Mouse (Mus musculus) forebrain, embryonic 16.5 days (tissue): Measurements from ENCODE around the gene Cdk5r2. TPM values are rescaled to one million over a fixed set of nuclear protein-coding genes. Genes with fewer than 3 reads are reported as not detected.

Source experiments
- ATAC-seq: fragments of 200-750 bp; cut with Nextera tagmentation; 2 replicates; pipeline ENCODE4 v1.8.0; 2017; ENCODE audit warnings: mild to moderate bottlenecking, moderate library complexity
- H3K27ac ChIP-seq: fragments of 300-500 bp; sonication (generic); 2 replicates; pipeline ENCODE4 v1.5.1; 2014; ENCODE audit warnings: low read length, control low read depth
- H3K27me3 ChIP-seq: fragments of 300-500 bp; sonication (generic); replicated peaks from 2 replicates; pipeline ENCODE4 v1.6.1; 2014; ENCODE audit warnings: low read length; ENCODE audit not compliant: control insufficient read depth, insufficient read depth
- H3K36me3 ChIP-seq: fragments of 300-500 bp; sonication (generic); 2 replicates; pipeline ENCODE4 v1.6.1; 2014; ENCODE audit not compliant: control insufficient read depth, insufficient read depth
- H3K4me1 ChIP-seq: fragments of 300-500 bp; sonication (generic); replicated peaks from 2 replicates; pipeline ENCODE4 v1.6.1; 2014; ENCODE audit warnings: low read length; ENCODE audit not compliant: control insufficient read depth, insufficient read depth
- H3K4me2 ChIP-seq: fragments of 300-500 bp; sonication (generic); 2 replicates; pipeline ENCODE4 v1.6.1; 2014; ENCODE audit warnings: mild to moderate bottlenecking, low read length, control low read depth
- H3K4me3 ChIP-seq: fragments of 300-500 bp; sonication (generic); replicated peaks from 2 replicates; pipeline ENCODE4 v1.5.1; 2014; ENCODE audit warnings: mild to moderate bottlenecking, low read length, control low read depth
- H3K9ac ChIP-seq: fragments of 300-500 bp; sonication (generic); replicated peaks from 2 replicates; pipeline ENCODE4 v1.6.1; 2014; ENCODE audit warnings: low read depth, low read length, control low read depth
- H3K9me3 ChIP-seq: fragments of 300-500 bp; sonication (generic); 2 replicates; pipeline ENCODE4 v1.6.1; 2016; ENCODE audit warnings: low read length; ENCODE audit not compliant: control insufficient read depth
- WGBS: fragments of 180-500 bp; shearing (Covaris S2); extraction: QIAGEN DNeasy Blood & Tissue Kit; methylation state at CpG from one replicate; pipeline ENCODE4 v1.1.7; 2014; 5-methylcytosine and 5-hydroxymethylcytosine counted together
- polyA plus RNA-seq: library from polyadenylated mRNA; unstranded; fragments of >200 nt; fragmentation: Nextera tagmentation; extraction: Ambion mirVana; gene quantifications from 2 replicates; pipeline ENCODE4 v1.2.1, GENCODE M21; 2015

Cdk5r2 gene
- polyA plus RNA-seq, 1 experiment from 2014 or later, result 2.8 TPM

DNA sequence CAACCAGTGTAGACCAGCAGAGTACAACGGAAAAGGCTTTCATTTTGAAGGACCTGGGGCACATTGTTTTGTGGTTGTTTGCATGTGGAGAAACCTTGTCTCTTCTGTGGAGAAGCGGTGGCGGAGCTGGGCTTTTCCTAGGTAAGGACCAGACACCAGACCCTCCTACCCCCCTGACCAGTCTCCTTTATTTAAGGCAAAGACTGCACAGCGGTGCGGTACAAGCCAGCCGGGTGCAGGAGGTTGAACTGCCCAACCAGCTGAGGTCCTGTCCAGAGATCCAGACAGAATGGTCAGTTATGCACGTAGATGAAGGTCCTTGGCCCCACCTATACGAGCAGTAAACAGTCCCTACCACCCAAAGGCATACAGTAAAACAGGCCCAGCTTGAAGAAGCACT, 28.1 kb downstream of the Cdk5r2 start:
- H3K36me3 ChIP-seq, result no peaks in the 10 kb centered on the region
- peaks cover 24% of the 10 kb centered on the region for H3K4me1 ChIP-seq
- 3% methylated on average over 8 of the region's 8 CpGs for WGBS
- H3K27me3 ChIP-seq, result peaks cover 77% of the 10 kb centered on the region
- ATAC-seq, result no peak
- no peak overlapping the region for H3K9ac ChIP-seq
- no peak overlapping the region for H3K4me3 ChIP-seq
- H3K27ac ChIP-seq, result no peak overlapping the region
- no peak overlapping the region for H3K4me2 ChIP-seq
- no peaks in the 10 kb centered on the region for H3K9me3 ChIP-seq

DNA sequence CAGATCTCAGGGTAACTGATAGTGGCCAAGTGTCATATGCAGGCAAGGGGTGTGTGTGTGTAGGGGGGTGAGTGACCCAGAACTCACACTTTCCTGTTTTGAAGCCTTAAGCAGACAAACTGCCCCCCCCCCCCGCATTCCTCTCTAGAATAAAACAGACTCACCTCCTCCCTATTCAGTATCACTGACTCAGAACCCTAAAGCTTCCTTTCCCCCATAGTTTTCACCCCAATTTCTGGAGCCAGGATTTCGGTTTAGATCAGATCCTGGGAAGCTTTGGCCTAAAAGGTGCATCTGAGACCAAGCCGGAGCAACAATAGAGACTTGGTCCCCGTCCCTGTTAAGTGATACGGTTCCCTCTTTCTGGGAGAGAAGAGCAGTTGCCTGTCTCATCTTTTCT, 28.7 kb downstream of the Cdk5r2 start:
- 7% methylated on average over 5 of the region's 5 CpGs for WGBS
- H3K4me1 ChIP-seq, result peaks cover 24% of the 10 kb centered on the region
- H3K4me2 ChIP-seq, result no peak overlapping the region
- no peak for ATAC-seq
- H3K27ac ChIP-seq, result no peak overlapping the region
- H3K36me3 ChIP-seq, result no peaks in the 10 kb centered on the region
- no peak overlapping the region for H3K4me3 ChIP-seq
- no peaks in the 10 kb centered on the region for H3K9me3 ChIP-seq
- no peak overlapping the region for H3K9ac ChIP-seq
- H3K27me3 ChIP-seq, result peaks cover 81% of the 10 kb centered on the region

DNA sequence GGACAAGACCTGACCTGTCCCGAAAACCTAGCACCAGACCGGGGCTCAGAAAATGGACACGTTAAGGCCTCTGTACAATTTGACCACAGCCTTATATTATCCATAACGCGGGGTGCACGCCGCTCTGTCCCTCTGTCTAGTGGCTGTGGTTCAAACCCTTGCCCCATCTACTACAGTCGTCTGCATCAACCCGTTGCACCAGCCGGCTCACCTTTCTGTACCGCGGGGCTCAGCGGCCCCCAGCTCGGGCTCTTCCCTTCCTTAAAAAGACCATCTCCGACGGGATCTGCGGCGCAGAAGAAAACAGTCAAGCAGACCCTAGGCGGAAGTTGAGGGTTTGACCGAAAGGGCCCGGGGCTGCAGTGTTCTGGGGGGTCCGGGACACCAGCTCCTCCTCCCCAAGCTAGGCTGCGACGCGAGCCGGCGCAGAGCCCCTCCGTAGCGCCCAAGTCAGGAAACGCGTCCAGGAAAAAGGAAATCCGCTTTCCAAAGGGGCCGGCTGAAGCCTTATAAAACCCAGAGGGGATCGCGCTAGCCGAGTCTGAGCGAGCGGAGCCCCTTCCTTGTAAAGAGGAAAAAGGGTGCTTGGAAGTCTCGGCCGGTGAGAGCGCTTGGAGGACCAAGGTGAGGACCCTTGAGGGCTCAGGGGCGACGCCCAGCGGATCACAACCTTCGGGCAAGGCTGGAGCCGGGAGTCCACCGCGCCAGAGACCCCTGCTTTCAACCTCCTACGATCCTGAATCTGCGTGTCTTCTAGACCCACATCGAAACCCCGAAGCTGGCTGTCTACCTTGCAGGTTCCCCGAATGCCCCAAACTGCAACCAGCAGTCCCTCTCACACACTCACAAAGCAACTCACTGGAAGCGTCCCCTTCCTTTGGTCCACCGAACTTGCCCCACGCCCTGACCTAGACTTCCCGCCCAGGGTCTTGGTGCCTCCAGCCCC, 29.7 kb downstream of the Cdk5r2 start:
- H3K4me1 ChIP-seq, result peaks cover 24% of the 10 kb centered on the region
- H3K4me3 ChIP-seq, result peak overlapping the region; percentile 16
- peak overlapping the region; percentile 23; the same call in 1 of the 2 replicates for H3K4me2 ChIP-seq
- ATAC-seq, result no peak
- no peaks in the 10 kb centered on the region for H3K9me3 ChIP-seq
- under 1% methylated on average over 57 of the region's 57 CpGs for WGBS
- H3K36me3 ChIP-seq, result no peaks in the 10 kb centered on the region
- no peak overlapping the region for H3K9ac ChIP-seq
- no peak overlapping the region for H3K27ac ChIP-seq
- H3K27me3 ChIP-seq, result peaks cover 79% of the 10 kb centered on the region

DNA sequence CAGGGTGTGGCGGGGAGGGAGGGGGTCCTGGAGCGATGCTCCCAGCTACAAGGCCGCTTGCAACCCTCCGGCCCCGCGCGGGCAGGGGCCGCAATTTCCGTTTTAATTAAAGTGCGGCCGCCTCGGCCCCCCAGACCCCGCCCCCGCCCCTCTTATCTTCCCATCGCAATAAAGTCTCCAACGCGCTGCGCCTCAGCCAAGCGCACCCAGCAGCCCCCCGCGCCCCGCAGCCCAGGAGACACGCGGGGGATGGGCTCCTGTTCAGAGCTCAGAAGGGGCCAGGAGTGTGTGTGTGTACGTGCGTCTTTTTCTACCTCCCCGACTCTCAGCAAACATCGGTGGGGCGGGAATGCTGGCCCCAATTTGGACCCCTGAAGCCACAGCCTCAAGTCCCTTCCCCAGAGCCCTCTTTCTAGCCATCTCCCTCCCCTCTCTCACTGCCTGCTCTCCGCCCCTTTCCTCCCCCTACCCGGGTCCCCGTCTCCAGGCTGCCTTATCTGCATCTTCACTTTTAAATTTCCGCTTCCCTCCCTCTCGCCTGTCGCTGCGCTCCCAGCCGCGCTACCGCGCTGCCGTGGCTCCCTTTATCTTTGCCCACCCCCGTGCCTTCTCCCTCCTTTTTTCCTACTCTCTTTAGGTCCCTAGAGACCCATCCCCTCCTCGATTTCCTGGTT, 30.8 kb downstream of the Cdk5r2 start, which contains the start of gene Fev:
Fev (minus strand) TSS at position 51 of the 674 bp plus-strand sequence.
- under 1% methylated on average over 43 of the region's 43 CpGs for WGBS
- no peak within 1 kb of the TSS for H3K9ac ChIP-seq
- H3K4me3 ChIP-seq, result peak within 1 kb of the TSS; percentile 16
- H3K9me3 ChIP-seq, result no peaks in the 10 kb centered on the region
- H3K27ac ChIP-seq, result no peak within 1 kb of the TSS
- H3K4me2 ChIP-seq, result peak within 1 kb of the TSS; percentile 23; the same call in 1 of the 2 replicates
- H3K27me3 ChIP-seq, result peaks cover 86% of the 10 kb centered on the region
- H3K4me1 ChIP-seq, result peaks cover 24% of the 10 kb centered on the region
- no peak for ATAC-seq
- no peaks in the 10 kb centered on the region for H3K36me3 ChIP-seq

DNA sequence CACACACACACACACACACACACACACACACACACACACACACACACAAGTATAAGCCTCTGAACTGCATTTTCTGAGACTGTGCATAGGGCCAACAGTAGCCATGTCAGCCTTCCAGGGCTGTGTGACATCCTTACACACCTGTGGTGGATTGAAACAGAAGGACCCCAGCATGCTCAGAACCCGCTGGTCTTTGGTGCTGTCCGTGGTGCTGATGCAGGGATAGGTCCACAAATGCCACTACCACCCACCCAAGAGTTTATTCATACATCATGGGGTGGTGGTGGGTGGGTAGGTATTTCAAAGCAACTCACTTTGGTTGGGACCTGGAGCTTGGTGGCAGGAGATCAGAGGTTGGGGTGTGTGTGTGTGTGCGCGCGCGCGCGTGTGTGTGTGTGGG, 36.8 kb downstream of the Cdk5r2 start:
- ATAC-seq, result no peak
- H3K9ac ChIP-seq, result no peak overlapping the region
- H3K27me3 ChIP-seq, result peaks cover 85% of the 10 kb centered on the region
- H3K4me1 ChIP-seq, result peaks cover 7% of the 10 kb centered on the region
- no peak overlapping the region for H3K4me2 ChIP-seq
- H3K4me3 ChIP-seq, result no peak overlapping the region
- no peaks in the 10 kb centered on the region for H3K9me3 ChIP-seq
- no peaks in the 10 kb centered on the region for H3K36me3 ChIP-seq
- WGBS, result 3% methylated on average over 2 of the region's 8 CpGs
- no peak overlapping the region for H3K27ac ChIP-seq

DNA sequence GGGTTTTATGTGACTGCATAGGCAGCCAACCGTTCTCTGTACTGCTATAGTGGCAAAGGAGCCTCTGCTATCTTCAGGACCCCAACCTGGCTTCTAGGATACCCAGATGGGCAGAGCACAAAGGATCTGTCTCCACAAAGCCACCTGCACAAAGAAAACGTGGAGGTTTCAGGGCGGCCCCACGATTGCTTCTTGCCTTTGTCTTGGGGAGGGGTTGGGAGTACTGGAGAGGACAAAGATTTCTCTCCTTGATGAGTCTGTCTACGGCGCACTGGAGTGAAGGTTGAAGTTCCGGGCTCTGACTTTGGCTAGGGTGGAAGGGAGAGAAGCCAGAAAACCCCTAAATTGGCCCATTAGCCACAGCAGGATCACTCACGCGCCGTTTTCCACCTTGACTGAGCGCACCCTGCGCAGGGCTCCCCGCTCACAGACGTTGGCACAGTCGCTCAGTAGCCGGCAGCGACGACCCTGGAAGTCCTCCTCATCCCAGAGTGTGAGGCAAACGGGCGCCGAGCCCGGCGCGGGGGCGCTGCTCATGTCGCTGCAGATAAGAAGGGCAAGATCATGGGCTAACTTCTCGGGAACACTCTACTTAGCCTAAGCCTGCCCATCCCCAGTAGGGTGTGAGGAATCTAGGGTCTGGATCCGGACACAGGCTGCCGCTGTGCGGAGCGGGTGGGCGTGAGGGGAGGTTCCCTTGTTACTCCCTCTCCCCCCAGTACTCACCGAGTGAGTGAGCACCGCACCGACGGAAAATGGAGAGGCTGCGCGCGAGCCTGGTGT, 37.8 kb downstream of the Cdk5r2 start:
- H3K36me3 ChIP-seq, result no peaks in the 10 kb centered on the region
- peak overlapping the region; percentile 24 for H3K4me3 ChIP-seq
- H3K27me3 ChIP-seq, result peaks cover 77% of the 10 kb centered on the region
- H3K4me2 ChIP-seq, result peak overlapping the region; percentile 35
- WGBS, result under 1% methylated on average over 39 of the region's 39 CpGs
- peak; percentile 26 for ATAC-seq
- H3K27ac ChIP-seq, result no peak overlapping the region
- no peak overlapping the region for H3K9ac ChIP-seq
- peaks cover 7% of the 10 kb centered on the region for H3K4me1 ChIP-seq
- H3K9me3 ChIP-seq, result no peaks in the 10 kb centered on the region

DNA sequence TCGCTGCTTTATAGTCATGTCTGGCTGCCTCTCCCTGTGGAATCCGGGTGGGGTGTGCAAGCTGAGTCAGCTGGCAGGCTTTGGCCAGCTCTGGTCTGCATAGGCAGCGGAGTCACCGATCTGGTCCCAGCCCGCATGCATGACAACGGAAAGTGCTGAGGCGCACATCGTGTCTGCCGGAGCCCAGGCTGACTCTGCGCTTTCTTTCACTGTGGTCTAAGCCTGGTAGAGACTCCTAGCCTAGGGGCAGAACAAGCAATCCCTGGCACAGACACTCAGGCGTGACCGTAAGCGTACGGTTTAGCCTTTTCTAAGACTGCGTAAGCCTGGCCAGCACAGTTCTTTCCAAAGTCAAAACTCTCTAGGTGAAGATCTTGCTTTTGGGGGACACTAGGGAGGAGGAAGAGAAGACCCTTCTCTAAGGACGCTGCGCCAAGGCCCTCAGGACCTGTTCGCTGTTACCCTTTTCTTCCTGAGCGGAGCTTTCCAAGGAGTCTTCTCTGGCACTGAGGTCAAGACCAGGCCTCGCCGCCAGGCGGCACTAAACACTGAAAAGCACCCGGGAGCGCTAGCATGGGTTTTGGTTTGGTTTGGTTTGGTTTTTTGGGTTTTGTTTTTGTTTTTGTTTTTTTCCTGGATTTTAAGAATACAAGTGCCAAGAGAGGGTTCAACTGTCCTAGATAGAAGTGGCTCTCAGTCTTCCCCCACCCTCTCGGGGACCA, 38.6 kb downstream of the Cdk5r2 start, which contains the start of gene Cryba2:
Cryba2 (minus strand) TSS at position 10 of the 722 bp plus-strand sequence.
- Histone ChIP-seq H3K27ac (no peak within 1 kb of the TSS), H3K36me3 (no peaks in the 10 kb centered on the region), H3K9me3 (no peaks in the 10 kb centered on the region), H3K4me2 (peak within 1 kb of the TSS; percentile 35), H3K4me3 (peak within 1 kb of the TSS; percentile 24), H3K9ac (no peak within 1 kb of the TSS), H3K4me1 (peaks cover 7% of the 10 kb centered on the region), H3K27me3 (peaks cover 76% of the 10 kb centered on the region)
- 3% methylated on average over 25 of the region's 25 CpGs for WGBS
- peak; percentile 49 for ATAC-seq

DNA sequence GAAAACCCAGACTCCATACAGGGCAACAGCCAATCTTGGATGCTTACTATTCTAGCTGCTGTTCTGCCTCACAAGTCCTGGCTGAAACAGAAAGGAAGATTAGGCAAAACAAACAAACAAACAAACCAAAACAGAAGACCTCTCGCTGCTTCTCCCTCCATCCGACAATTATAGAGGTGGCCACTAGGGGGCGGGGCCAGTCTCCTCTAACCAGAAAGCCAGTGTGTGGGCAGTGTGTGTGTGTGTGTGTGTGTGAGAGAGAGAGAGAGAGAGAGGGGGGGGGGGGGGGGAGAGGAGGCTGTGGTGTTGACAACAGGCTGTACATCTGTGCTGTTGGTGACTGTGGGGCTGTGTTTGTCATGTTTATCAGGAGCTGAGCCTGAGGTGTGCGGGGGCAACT, 40.2 kb downstream of the Cdk5r2 start:
- no peak overlapping the region for H3K27ac ChIP-seq
- 21% methylated on average over 4 of the region's 4 CpGs for WGBS
- no peak overlapping the region for H3K4me2 ChIP-seq
- no peaks in the 10 kb centered on the region for H3K9me3 ChIP-seq
- H3K9ac ChIP-seq, result no peak overlapping the region
- H3K36me3 ChIP-seq, result no peaks in the 10 kb centered on the region
- peaks cover 12% of the 10 kb centered on the region for H3K4me1 ChIP-seq
- ATAC-seq, result no peak
- H3K4me3 ChIP-seq, result no peak overlapping the region
- peaks cover 74% of the 10 kb centered on the region for H3K27me3 ChIP-seq
